Mouse (Mus musculus) embryo, embryonic 10 days (tissue): ENCODE data around the gene Cyb5b.
A peak's percentile ranks its signal among the peaks of the same experiment; 100 is the strongest.

ENCODE experiments used
- DNase-seq: peaks from one replicate; pipeline ENCODE4 v3.0.0-alpha.2; 2015; ENCODE audit warnings: low spot score

Cyb5b gene

DNA sequence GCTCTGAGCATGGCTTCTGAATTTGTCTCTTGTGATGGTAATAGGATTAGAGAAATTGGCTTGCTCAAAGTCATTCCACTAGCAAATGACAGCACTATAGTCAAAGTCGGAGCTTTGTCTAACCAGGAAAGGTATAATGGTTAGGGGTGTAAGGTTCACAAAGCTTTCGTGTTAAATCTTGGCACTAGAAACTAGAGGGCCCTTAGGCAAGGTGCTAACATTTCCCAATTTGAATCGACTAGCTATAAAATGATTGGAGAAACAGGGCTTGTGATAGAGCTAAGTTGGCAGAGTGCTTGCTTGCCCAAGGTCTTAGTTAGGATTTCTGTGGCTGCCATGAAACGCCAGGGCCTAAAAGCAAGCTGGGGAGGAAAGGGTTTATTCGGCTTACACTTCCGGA lies 20.4 kb upstream of the Cyb5b start:
- no peak for DNase-seq

DNA sequence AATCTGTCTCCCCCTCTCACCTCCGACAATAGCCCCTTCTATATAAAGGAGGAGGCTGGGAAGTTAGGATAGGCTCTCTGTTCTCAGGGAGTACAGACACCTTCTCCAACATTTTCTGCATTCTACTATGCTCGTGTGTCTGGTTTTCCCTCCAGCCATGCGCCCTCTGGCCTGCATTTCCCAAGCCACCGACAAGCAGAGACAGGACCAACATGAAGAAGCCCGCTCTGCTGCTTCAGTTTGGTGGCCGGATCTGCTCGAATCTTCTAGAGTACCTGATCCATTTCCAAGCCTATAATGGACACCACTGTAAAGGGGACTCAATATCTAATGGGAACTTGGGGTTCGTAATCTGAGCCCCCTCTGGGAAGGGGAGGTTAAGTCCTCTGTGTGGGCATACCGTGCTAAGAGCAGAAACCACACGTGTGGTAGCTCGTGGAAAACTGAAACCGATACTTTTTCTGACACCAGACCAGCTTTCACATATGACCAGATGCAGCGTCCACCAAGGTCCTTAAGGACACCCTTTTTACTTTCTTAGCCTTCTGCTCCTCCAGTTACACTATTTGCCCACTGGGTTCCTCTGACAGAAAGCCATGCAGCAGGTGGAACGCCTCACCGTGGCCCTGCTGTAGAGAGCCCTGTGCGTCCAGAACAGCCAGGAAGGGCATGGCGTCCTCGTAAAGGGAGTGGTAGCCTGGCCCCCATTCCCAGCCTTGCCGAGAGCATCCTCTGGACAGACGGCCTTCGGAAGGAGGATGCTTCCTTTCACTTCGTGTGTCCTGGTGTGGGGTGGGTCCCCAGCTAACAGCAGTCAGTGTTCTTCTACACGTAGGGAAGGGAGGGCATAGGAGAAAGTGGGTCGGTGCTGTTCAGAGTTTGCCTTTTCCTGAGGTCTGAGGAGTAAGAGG lies 17.6 kb upstream of the Cyb5b start:
- DNase-seq, result no peak

DNA sequence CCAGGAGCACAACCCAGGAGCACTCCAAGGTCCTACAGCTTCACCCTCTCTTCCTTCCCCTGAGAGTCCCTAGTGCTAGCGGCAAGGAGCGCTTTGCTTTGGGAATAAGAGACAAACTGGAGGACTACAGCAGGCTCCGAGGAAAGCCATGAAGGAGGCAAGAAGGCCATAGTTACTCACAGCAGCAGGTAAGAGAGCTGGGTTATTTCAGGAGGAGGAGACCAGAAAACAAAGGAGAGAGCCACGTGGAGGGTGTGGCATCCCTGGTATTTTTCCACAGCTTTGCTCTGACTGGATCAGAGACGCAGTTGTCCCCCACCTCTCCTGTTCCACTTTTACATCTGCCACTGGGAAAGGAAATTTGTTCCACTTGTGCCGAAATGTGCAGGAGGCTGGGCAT lies 16.6 kb upstream of the Cyb5b start:
- DNase-seq, result no peak

DNA sequence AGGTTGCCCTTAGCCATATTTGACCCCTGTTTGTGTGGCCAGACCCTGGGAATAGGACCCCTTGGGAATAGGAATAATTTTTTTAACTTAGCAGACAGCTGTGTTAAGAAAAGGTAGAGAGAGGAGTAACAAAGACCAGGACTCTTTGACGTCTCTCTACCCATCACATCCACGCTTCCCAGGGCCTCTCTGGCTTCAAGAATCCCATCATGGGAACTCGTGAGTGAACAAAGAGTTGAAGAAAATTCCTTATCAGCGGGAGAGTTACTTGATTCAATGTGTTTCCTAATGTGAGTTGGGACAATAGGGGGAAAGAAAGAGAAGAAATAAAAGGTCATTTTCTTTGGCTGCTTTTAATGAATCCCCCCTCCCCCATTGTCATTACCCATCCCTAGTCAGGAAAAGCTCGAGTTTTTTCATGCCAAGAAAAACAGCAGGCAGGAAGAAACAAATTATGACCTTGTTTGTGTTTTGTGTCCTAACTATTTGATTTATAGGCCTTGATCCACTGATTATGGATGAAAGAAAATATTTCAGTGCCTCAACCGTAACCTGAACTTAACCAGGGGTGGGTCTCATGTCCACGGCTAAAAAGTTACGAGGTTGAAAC lies 14.3 kb upstream of the Cyb5b start:
- peak; percentile 53 for DNase-seq

DNA sequence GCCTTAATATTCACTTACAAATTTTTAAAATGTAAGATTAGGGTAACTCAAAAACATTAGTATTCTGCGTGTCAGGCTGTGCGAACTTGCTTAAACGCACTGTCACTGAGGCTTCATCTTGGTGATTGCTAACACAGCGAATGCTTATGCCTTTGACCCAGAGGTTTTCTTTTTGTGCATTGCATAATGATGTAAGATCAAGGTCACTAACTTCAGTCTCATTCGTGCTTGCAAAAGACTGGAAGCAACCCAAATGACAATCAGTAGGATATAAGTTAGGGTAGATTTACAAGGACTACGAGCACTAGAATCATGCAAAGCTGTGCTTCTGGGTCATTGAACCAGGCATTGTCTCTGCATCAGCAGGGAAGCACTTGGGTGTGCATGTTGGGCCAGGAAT lies 12.8 kb upstream of the Cyb5b start:
- DNase-seq, result no peak

DNA sequence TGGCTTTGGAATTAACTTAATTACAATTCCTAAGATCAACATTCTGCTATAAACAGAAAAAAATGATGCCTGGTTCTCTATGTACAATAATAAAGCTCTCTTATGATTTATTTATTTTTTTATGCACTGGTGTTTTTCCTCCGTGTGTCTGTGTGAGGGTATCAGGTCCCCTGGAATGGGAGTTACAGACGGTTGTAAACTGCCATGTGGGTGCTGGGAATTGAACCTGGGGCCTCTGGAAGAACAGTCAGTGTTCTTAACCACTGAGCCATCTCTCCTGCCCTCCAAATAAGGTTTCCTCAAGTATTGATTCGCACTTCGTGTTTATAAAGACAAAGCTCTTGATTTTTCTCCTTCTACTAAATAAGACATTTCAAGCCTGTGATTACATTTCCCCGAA lies 12.1 kb upstream of the Cyb5b start:
- no peak for DNase-seq

DNA sequence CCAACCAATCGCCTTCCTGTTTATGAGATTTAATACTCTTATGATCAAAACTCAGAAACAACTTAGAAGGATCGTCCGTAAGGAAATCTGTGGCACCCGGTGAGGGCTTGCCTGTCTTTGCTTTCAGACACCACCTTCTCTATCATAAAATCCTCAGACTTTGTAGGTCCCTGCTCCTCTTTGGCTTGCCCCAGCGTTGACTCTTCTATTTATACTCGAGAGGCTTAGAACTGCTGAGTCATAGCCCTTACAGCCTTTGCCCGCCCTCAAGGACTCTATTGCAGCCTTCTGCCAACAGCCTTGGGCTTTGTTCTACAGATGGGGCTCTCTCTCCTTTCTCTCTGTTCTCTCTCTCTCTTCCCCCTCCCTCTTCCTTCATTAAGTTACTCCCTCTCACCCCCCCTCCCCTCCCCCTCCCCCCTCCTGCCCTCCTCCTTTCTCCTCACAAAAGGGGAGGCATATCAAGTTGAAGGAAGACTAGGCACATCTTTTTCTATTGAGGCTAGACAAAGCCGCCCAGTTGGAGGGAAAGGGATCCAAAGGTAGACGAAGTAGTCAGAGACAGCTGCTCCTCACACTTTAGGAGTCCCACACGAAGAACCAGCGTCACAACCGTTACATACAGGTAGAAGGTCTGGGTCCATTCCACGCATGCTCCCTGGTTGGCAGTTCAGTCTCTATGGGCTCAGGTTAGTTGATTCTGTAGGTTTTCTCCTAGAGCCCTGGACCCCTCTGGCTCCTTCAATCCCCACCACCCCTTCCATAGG lies 10.6 kb upstream of the Cyb5b start:
- peak; percentile 68 for DNase-seq

DNA sequence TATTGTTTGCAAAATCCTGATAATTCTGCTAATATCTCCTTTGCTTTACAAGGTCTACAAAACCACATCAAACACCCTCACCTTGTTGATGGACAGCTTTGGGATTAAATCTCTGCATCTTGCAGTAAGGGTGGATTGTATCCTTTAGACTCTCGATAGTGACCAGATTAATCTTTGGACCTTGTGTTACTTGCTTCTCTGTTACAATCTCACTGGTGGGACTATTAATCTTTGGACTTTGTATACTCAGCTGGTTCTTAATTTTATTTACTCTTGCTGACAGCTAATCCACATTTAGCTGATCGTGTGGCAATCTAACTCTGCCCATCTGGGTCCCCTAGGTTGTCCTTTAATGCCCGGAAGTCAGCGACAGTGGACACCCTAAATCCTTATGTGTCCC lies 7.9 kb upstream of the Cyb5b start:
- no peak for DNase-seq

DNA sequence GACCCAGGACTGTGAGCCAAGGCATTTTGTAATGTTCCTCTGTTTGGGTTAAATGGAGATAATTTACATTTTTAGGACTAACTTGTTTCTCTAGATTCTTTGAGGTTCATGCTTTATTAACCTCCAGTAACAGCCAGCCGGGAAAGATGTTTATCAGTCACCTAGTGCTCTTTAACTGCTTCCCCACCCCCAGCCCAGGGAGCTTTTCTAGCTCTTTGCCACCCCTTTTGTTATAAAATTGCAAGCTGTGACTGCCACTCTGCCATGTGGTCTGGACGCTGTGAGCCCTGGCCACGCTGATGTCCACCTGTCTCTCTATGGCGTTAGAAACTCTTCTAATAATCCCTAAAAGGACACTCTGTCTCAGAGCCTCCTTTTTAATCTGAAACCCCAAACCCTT lies 6.9 kb upstream of the Cyb5b start:
- DNase-seq, result no peak

DNA sequence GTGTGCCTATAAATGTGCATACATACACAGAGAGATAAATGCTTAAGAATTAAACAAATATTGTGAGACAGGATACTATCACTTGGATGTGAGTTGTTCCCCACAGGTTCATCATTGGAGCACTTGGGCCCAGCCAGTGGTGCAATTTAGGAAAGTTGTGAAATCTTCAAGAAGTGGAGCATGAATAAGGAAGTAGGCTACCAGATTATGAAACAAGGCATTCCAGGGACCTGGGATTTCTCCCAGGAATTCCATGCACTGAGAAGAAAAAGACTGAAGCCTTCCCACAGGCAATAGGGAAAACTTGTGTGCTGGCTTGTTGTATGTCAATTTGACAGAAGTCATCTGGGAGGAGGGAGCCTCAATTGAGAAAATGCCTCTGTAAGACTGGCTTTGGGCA lies 4.3 kb upstream of the Cyb5b start:
- DNase-seq, result no peak

DNA sequence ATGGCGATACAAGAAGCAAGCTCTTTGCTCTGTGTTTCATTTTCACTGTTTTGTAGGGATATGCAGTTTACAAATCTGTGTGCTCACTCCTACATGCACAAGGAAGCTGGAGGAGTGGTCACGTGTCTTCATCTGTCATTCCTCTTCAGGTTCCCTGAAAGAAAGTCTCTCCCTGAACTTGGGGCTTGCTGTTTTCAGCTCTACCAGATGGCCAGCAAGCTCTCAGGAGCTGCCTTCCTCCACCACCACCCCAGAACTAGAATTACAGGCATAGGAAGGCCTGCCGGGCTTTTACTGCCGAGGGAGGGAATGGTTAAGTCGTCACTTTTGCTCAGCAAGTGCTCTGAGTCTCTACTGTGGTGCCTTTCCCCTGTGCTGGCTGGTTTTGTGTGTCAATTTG lies 1.6 kb upstream of the Cyb5b start:
- no peak for DNase-seq

DNA sequence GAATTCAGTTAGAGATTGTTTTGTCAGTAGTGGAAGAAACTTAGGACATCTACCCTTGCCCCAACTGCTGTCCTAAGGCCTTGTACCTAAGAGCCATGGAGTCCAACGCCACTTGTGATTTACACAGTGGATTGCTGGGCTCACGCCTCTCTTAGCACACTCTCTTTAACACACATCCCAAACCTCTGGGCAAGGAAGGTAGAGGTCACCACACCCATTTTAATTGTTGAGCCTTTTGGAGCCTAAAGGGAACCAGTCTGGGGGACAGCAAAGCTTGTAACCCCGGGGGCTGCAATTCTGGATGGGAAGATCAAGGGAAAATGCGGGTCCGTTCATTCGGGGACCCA lies 410 bp upstream of the Cyb5b start:
- peak; percentile 19 for DNase-seq

DNA sequence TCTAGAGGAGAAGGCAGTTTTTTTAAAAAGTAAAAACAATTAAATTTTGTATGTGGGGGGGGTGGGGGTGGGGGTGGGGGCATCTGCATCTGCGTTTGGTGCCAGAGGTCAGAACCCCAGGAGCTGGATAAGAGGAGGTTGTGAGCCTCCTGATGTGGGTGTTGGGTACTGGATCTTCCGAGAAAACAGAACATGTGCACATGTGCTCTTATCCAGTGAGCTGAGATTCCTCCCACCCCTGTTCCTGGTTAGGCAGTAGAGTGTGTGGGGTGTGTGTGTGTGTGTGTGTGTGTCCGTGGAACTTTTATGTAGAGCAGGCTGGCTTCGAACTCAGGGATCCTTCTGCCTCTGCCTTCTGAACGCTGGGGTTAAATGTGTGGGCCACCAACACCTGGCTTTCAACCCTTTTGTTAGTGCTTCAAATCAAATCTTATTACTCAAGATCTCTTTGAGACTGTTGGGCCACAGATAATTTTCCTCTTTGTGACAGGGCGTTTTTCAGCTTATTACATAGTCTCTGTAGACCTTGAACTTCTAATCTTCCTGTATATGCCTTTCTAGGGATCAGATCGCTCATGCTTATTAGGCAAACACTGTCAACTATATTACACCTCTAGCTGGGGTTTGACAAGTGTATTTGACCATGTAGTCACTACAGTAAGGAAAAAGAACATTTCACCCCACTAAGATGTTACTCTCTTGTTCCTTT lies 926 bp downstream of the Cyb5b start:
- no peak for DNase-seq

DNA sequence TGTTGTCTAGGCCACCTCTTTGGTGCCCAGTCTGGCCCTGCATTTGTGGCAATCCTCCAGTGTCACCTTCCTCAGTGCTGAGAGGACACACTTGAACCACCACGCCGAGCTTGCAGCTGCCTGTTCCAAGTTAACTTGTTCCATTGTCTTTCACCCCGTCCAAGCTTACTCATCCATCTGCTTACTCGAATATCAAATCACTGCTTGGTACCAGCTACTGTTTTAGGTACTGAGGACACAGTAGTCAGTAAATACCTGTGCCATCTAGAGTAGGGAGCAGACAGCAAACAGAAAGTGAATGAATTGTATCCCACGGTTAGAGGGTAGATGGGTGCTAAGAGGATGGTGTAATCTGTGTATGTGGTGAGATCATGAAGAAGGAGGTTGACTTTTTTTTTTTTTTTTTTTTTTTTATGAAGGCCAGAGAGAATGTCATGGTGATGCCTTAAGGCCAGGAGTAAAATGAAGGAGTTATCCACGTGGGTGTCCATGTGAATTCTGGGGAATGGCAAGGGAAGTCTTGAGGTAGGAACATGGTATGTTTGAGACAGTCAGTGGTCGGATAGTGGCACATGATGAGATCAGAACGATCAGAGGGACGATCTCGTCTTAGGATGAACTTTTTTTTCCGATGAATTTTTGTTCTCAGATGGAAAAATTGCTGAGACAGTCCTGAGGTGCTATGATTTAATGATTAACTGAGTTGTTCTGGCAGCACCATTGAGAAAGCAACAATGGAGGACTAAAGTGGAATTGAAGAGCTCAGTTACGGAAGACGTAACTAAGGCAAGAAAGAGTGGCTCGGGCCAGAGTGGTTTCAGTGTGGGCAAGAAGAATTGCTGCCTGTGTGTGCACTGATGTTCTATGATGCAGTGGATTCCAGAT lies 3.1 kb downstream of the Cyb5b start:
- DNase-seq, result no peak

DNA sequence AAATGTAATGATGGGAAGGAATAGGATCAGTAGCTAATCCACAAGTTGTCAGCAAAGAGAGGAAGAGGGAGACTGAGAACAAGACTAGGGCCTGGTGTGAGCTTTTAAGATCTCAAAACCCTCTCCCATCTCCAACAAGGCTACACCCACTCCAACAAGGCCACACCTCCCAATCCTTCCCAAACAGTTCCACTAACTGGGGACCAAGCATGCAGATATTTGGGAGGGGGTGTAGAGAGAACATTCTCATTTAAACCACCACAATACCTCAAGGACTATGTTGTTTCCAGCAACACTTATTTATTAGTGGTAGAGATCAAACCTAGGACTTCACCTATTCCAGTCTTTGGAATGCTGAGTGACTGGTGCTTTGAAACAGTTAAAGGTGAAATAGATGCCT lies 6.4 kb downstream of the Cyb5b start:
- no peak for DNase-seq

DNA sequence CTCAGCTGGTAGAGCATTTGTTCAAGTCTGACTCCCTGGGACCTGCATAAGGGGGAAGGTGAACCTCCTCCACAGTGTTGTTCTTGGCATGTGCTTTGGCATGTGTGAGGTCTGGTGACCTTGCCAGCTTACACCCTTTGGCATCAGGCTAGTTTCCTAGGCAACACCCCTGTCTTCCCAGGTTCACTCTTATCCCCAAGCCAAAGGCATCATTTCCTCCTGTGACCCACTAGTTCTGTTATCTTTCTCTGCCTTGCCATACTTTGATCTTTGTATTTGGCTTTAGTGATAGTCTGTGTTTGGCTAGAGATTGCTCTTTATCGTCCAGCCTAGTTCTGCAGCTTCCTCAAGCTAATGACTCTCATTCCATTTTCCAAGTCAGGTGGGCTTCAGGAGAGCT lies 7.4 kb downstream of the Cyb5b start:
- no peak for DNase-seq

DNA sequence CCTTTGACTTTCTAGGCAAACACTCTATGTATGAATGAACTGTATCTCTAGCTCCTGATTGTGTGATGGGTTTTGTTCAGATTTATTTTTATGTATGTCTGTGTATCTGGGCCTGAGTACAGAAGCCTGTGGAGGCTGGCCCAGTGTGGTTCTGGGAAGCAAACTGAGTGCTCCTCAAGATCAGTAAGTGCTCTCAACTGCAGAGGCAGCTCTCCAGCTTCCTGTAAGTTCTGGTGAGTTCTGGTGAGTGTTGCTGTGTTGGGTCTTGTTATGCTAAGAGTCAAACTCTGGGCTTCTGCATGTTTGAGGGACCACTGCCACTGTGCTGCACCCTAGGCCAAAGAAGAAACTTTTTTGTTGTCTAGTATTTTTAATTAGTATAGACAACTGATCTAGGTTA lies 8.4 kb downstream of the Cyb5b start:
- DNase-seq, result no peak

DNA sequence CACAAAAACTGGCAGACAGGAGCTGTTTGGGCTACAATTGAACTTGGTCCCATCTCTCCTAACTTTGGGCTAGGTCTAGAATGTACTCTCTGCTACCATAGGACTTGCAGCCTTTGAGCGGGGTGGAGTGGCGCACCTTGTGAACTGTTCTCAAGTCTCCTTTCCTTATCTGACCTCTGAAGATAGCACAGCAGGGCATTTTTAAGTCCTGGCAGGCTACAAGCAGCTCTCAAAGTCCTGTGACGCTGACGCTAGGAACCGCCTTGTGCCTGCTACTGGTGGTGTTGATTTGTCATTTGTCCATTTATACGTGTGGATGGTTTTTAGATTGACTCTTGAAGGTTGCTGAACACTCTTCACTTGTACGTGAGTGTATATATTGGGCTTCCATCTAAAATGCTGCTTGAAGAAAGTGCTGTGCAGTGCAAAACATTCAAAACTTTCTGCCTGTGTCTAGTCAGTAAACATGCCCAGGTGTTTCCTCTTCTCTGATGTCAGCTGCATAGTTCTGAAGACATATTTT lies 13.9 kb downstream of the Cyb5b start:
- DNase-seq, result no peak

DNA sequence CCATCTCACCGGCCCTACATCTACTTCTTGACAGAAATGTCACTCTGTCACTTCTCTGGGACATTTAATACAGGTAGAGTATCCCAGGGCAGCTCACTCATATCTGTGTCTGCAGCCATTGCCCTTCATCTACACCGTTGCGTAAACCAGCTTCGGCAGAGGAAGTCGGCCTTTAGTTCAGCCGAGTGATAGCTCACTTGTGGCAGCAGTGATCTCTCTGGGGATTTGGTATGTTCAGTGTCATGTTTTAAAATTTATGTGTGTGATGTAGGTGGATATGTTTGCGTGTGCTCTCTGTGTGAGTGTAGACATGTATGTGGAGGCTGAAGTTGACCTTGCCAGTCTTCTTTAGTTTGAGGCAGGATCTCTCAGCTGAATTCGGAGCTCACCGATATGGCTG lies 15.3 kb downstream of the Cyb5b start:
- DNase-seq, result no peak

DNA sequence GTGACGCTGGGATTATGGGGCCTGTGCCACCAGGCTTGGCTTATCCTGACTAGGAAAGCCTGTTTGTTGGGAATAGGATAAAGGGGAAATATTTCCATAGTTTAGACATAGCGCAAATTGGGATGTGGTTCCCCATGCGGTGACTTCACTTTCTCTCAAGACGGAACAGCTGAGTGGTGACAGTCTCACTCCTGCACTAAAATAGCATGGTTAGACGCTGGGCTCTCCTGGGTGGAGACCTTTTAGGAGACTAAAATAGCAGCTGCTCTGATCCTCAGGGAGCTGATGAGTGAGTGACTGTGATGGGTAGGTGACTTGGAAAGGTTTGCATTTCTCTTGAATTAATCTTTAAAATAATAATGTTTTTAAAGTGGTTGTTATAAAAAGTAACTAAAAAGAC lies 17.4 kb downstream of the Cyb5b start:
- no peak for DNase-seq

DNA sequence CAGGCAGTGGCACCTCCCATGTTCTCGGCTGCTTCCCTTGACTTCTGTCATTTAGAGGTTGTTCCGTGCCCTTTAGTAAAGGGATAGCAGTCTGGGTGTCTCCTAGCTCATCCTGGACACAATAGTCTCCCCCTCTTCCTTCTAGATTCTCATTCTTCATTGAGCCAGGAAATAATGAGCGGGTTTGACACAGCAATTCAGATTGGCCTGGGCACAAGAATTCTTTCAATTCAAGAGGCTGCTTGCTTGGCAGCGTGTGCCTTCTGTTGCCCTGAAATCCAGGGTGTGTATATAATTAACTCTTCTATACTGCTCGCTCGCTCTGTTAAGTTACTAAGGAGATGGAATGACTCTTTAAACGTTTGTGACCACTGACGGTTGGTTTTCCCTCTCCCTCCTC lies 21.7 kb downstream of the Cyb5b start:
- DNase-seq, result no peak
